Mouse (Mus musculus) retina, postnatal 1 day (tissue): ENCODE results near the gene Cdca8.

Experiments used
- DNase-seq: peaks from one replicate; pipeline ENCODE4 v3.0.0-alpha.2; 2012

Cdca8 gene

GRCm38 (mm10) chr4:124951036-124951433 is 11.9 kb upstream of the Cdca8 start:
- DNase-seq, result no peak

DNA sequence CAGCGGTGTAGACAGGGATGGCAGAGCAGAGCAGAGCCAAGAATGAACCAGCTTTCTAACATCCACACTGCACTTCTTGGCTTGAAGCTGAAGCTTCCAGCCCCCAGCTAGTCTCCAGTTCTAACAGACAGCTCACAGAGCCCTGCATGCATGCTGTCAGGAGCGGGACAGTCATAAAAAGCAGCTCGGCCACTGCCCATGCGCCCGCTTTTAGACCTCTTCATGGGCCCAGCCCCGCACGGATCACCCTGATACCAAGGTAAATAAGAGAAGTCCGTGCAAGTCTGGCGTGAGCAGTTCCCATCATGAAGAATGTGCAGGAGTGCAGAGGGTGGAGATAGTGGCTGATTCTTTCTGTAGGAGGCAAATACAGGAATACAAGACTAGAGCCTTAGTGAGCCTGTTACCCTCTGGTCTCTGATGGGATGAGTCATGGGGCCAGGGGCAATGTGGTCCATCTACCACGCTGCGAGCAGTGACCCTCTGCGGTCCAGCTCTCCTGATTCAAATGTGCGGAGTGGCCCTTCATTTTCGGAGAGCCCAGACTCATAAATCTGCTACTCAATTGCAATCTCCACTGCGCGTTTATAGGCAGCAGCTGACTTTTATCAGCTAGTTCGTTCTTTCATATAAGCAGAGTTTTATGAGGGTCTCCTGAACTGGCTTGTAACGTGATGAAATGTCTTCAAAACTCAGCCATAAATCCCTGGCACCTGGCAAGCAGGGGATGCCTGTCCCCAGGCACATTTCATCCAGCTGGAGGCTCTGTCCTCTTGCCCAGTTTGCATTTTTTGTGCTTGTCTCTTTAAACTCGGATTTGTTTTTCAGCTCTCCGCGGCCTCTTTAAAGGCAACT is 11.3 kb upstream of the Cdca8 start:
- no peak for DNase-seq

DNA sequence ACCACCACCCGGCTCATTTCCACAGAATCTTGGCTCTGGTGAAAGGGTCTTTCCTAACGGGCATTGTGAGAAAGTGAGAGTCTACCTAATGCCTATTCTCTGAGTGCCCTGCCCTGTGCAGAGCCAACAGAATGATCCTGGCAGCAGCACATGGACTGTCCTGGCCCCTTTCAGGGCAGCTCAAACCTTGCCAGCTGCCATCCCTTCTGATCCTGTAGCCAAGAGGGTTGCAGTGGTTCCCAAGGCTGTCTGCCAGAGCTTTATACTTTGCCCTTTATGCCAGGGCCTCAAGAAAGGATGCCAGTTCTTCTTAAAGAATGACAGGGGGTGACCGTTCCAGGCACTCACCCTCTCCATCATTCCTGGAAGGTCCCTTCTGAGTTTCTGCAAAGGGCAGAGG is 10.4 kb upstream of the Cdca8 start:
- no peak for DNase-seq

DNA sequence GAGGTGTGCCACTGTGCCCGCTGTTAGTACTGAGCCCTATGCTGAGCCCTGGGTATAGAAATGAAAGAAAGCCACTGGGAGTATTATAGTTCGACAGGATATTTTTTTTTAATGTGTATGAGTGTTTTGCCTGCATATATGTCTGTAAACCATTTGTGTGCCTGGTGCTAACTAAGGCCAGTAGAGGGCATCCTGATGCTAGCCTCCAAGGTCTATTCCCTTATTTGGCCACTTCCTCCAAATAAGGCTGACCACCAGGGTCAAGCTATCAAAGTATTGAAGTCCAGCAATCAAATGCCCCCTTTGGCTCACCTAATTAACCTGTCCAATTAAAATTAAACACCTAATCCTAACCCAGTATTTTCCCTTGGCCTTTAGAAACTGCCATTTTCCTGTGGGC is 5.8 kb upstream of the Cdca8 start:
- peak; percentile 16 for DNase-seq

DNA sequence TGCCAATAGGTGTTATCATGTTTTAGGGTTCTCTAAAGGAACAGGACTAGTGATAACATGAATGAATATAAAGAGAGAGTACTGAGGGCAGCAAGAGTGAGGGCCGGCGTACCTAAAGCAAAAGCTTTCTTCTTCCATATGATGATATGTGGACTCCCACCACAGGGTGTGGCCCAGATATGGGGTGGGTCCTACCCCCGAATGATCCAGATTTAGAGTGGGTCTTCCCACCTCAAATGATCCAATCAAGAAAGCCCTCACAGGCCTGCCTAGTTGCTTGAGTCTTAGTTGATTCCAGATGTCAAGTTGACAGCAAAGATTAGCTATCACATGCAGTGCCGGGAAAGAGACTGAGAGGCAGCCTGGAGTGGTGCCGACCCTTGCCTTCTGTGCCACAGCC is 4.7 kb upstream of the Cdca8 start:
- no peak for DNase-seq

GRCm38 (mm10) chr4:124943022-124943421 is 3.9 kb upstream of the Cdca8 start:
- DNase-seq, result peak; percentile 80

GRCm38 (mm10) chr4:124936613-124937471 is 2.3 kb downstream of the Cdca8 start, which contains the start of gene 9930104L06Rik:
Gene 9930104L06Rik, plus strand, starts transcription at chr4:124937048.
- peak; percentile 99 for DNase-seq

GRCm38 (mm10) chr4:124928102-124928501 is 11.0 kb downstream of the Cdca8 start:
- no peak for DNase-seq

- DNase-seq, result peak; percentile 95
Measured at GRCm38 (mm10) chr4:124905971-124906822, 32.9 kb downstream of the Cdca8 start.

GRCm38 (mm10) chr4:124905417-124905816 is 33.7 kb downstream of the Cdca8 start:
- DNase-seq, result no peak

DNA sequence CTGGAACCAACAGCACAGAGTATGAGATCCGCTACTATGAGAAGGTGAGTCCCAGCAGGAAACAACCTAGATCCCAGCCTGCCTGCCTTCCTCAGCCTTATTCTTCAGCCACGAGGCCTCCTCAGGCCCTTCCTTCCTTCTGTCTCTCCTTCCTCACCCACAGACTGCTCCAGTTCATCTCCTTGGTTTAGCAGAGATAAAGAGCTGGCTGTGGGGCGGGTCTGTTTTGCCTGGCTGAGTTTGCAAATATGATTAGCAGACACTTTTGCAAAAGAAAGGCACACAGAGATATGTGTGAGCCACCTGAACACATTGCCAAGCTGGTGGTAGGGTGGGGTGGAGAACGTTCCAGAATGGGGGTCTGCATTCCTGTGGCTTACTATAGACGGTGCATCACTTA is 39.2 kb downstream of the Cdca8 start:
- no peak for DNase-seq

DNA sequence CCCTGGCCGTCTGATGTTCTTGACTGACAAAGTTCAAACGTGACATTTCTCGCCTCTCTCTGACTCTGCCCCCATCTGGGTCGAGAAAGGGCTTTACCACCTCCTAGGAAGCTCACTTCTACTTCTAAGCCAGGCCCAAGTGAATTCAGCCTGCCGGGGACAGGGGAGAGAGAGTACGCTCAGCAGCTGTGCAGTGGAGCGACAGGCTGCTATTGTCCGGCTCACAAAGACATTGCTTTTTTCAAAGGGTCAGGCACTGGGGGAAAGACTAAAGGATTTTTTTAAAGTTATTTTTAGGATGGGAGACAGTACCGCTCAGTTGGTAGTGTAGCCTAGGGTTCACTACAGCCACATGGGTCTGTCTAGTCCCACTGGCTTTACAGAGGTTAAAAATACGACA is 40.7 kb downstream of the Cdca8 start:
- no peak for DNase-seq

GRCm38 (mm10) chr4:124894508-124895428 is 44.3 kb downstream of the Cdca8 start:
- peak; percentile 73 for DNase-seq

DNA sequence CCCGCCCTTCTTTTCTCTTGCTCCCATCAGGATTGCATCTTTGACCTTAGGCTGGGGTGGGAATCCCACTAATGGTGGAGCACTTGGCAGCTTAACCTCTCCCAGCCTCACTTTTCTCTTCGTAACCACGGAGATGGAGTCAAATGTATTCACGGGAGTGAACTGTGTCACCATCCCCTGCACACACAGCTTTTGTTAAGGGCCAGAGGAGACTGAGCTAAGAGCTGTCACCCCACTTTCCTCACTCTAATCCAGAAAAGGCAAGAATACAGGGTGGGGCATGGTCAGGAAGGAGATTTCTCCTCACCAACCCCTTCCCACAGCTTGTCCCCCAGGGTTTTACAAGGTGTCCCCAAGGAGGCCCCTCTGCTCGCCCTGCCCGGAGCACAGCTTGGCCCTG is 45.3 kb downstream of the Cdca8 start:
- DNase-seq, result no peak

DNA sequence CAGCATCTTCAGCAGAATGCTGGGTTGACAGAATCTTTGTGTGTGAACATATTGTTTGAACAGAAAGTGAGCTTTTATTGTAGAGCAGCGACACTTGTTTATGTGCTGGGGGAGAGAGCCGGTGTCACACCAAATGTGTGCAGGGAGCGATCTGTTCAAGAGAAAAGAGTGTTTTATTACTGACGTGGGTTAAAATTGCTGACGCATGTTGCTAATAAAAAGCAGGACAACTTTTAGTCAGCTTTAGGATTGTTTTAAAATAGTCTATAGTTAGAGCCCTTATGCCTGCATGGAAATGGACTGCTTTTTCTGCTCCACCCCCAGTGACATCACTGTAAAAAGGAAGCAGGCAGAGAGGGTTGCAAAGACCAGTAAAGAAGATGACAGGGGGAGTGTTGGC is 48.3 kb downstream of the Cdca8 start:
- DNase-seq, result no peak

GRCm38 (mm10) chr4:124889935-124890334 is 49.2 kb downstream of the Cdca8 start:
- DNase-seq, result no peak

DNA sequence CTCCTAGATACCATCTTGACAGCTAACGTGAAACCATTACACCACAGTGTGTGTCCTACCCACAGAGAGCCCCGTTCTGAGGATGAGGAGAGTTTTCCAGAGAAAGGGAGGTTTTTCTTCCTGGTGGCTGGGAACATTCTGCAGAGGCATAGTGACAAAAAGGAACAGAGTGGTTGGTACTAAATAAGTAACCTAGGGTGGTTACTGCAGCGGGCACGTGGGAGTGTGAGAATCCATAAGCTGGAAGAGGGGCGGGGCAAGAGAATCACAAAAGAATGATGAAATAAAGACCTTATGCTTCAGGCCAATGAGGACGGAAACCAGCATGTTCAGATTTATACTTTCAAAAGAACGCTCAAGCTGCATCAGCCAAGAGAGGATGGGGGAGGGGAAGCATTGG is 50.4 kb downstream of the Cdca8 start:
- no peak for DNase-seq

DNA sequence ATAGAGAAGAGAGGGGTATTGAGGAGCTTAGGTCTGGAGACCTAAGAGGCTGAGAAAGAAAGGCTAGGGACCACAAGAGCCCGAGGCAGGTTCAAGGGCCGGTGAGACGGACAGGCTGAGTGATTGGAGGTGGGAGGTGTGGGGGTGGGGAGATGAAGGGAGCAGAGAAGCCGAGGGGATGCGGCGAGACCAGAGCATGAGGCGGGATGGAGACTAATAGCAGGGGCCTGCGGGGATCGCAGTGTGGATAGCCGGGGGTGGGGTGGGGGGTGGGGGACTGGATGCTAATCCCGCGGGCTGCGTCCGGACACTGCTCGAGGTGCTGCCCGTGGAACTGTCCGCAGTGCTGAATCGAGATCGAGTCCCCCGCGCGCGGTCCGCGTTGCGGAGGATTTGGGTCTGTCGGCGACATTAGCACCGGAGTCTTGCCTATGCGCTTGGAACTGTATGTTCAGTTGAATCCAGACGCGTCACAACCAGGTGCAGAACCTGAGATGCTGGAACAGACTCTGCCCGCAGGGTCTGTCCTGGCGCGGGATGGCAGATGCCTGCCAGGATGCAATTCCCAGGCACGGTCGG is 56.9 kb downstream of the Cdca8 start:
- peak; percentile 65 for DNase-seq

DNA sequence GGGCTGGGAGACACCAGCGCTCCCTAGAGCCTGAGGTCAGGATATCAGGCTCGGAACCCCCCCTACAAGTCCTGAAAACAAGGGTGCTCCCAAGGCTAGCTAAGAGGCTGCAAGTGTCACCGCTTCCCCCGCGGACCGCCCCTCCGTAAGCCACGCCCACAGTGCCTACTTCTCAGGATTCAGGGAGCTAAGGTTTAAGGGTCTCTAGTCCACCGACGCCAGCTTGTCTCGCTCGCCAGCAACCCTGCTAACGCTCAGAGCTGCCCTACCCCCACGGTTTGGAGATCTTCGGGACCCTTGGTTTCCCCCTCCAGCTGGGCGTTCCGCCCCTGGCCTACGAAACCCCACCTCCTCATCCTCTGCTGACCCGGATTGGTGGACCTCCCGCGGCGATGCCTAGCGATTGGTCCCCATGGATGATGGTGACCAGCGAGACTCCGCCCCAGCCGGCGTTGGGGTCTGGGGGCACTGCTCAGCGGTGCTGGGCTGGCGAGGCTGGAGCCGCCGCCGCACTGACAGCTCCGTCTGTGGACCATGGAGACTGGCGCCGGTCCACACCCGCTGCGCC is 57.7 kb downstream of the Cdca8 start:
- peak; percentile 96 for DNase-seq

GRCm38 (mm10) chr4:124880599-124880998 is 58.5 kb downstream of the Cdca8 start, which contains the start of gene Epha10:
Gene Epha10, plus strand, starts transcription at chr4:124880899.
- DNase-seq, result peak; percentile 43

- no peak for DNase-seq
Measured at GRCm38 (mm10) chr4:124872719-124873118, 66.4 kb downstream of the Cdca8 start.
